Mouse (Mus musculus) neural tube, embryonic 14.5 days (tissue): ENCODE results near the gene Esyt3. TPM values are rescaled to one million over a fixed set of nuclear protein-coding genes. Genes with fewer than 3 reads are reported as not detected.

Experiments used
- ATAC-seq: fragments of 200-750 bp; cut with Nextera tagmentation; 2 replicates; pipeline ENCODE4 v1.8.0; 2017; ENCODE audit warnings: low read depth, mild to moderate bottlenecking, moderate TSS enrichment, moderate library complexity
- H3K27ac ChIP-seq: fragments of 300-500 bp; sonication (generic); 2 replicates; pipeline ENCODE4 v1.5.1; 2014; ENCODE audit warnings: low read depth, mild to moderate bottlenecking, control low read depth, low read length, moderate library complexity, mixed read lengths
- H3K27me3 ChIP-seq: fragments of 300-500 bp; sonication (generic); 2 replicates; pipeline ENCODE4 v1.6.1; 2014; ENCODE audit warnings: low read length; ENCODE audit not compliant: control insufficient read depth, insufficient read depth
- H3K36me3 ChIP-seq: fragments of 300-500 bp; sonication (generic); 2 replicates; pipeline ENCODE4 v1.6.1; 2014; ENCODE audit warnings: low read length, mixed read lengths; ENCODE audit not compliant: control insufficient read depth, insufficient read depth
- H3K4me1 ChIP-seq: fragments of 300-500 bp; sonication (generic); 2 replicates; pipeline ENCODE4 v1.6.1; 2014; ENCODE audit warnings: low read length; ENCODE audit not compliant: control insufficient read depth, insufficient read depth
- H3K4me2 ChIP-seq: fragments of 300-500 bp; sonication (generic); 2 replicates; pipeline ENCODE4 v1.6.1; 2014; ENCODE audit warnings: mild to moderate bottlenecking, low read depth, low read length, control low read depth
- H3K4me3 ChIP-seq: fragments of 300-500 bp; sonication (generic); 2 replicates; pipeline ENCODE4 v1.5.1; 2014; ENCODE audit warnings: low read depth, low read length, control low read depth, mixed read lengths
- H3K9ac ChIP-seq: fragments of 300-500 bp; sonication (generic); replicated peaks from 2 replicates; pipeline ENCODE4 v1.6.1; 2014; ENCODE audit warnings: low read depth, mild to moderate bottlenecking, control low read depth, low read length, mixed read lengths
- H3K9me3 ChIP-seq: fragments of 300-500 bp; sonication (generic); 2 replicates; pipeline ENCODE4 v1.6.1; 2016; ENCODE audit warnings: low read length; ENCODE audit not compliant: control insufficient read depth
- WGBS: fragments of 180-500 bp; shearing (Covaris S2); extraction: QIAGEN DNeasy Blood & Tissue Kit; methylation state at CpG from one replicate; pipeline ENCODE4 v1.1.7; 2014; 5-methylcytosine and 5-hydroxymethylcytosine counted together
- polyA plus RNA-seq: library from polyadenylated mRNA; unstranded; fragments of >200 nt; fragmentation: Nextera tagmentation; extraction: Ambion mirVana; gene quantifications from 2 replicates; pipeline ENCODE4 v1.2.1, GENCODE M21; 2014

Gene Esyt3
- polyA plus RNA-seq, 1 experiment from 2014 or later = 0.46 TPM

DNA sequence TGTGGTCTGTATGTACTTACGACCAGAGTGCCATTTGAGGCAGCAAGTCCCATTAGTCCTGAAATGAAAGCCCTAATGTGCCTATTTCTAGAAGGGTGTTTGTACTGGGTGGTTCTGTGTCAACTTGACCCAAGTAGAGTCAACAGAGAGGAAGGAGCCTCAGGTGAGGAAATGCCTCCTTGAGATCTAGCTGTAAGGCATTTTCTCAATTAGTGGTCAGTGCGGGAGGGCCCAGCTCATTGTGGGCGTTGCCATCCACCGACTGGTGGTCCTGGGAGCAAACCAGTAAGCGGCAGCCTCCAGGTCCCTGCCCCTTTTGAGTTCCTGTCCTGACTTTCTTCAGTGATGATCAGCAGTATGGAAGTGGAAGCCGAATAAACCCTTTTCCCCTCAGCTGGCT is 52.1 kb downstream of the Esyt3 start:
- H3K4me1 ChIP-seq = no peaks in the 10 kb centered on the region
- WGBS = 85% methylated on average over 6 of the region's 6 CpGs
- H3K9me3 ChIP-seq = no peaks in the 10 kb centered on the region
- H3K27me3 ChIP-seq = no peaks in the 10 kb centered on the region
- no peak overlapping the region for H3K4me2 ChIP-seq
- H3K9ac ChIP-seq = no peak overlapping the region
- no peak for ATAC-seq
- no peak overlapping the region for H3K27ac ChIP-seq
- H3K4me3 ChIP-seq = no peak overlapping the region
- peaks cover 23% of the 10 kb centered on the region for H3K36me3 ChIP-seq

DNA sequence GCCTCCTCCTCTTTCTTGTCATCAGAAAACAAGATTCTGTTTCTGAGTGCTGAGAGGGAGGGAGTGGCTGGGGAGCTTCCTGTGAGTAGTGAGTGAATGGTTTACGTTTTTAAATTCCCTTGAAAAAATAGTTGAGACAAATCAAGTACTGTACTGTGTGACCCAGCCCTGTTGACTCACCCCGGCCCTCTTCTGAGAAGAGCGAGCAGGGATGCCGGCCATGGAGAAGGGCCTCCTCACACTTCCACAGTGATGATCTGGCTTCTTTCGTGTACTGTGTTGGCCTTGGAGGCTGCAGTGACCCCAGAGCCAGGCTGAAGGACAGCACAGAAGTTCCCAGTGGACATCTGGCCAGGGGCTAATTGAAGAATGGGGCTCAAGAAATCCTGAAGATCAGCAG is 54.1 kb downstream of the Esyt3 start:
- Histone ChIP-seq H3K4me1 (no peaks in the 10 kb centered on the region), H3K36me3 (peaks cover 17% of the 10 kb centered on the region), H3K9ac (no peak overlapping the region), H3K27me3 (no peaks in the 10 kb centered on the region), H3K4me2 (no peak overlapping the region), H3K4me3 (no peak overlapping the region), H3K9me3 (no peaks in the 10 kb centered on the region), H3K27ac (no peak overlapping the region)
- ATAC-seq = no peak
- 92% methylated on average over 5 of the region's 5 CpGs for WGBS

Other genes starting within 250 kb of the Esyt3 start
- gene Pik3cb, start 217.9 kb downstream of the Esyt3 start, polyA plus RNA-seq = 2.6 and 6.7 TPM in 2 replicates
- not detected in 2 replicates for gene Faiml, start 121.3 kb downstream of the Esyt3 start, polyA plus RNA-seq
- 56.1 and 62.1 TPM in 2 replicates for gene Cep70, start 115.2 kb downstream of the Esyt3 start, polyA plus RNA-seq
- 43.4 and 57.9 TPM in 2 replicates for gene Mras, start 78.8 kb upstream of the Esyt3 start, polyA plus RNA-seq
- gene Nme9, start 92.9 kb upstream of the Esyt3 start, polyA plus RNA-seq = not detected in 2 replicates
- gene Armc8, start 210.3 kb upstream of the Esyt3 start, polyA plus RNA-seq = 86.4 and 88.8 TPM in 2 replicates
- gene Dbr1, start 217.2 kb upstream of the Esyt3 start, polyA plus RNA-seq = 22.8 and 23.4 TPM in 2 replicates